Mouse (Mus musculus) heart, postnatal 0 days (tissue): ENCODE results near the gene Samd14. TPM values are rescaled to one million over a fixed set of nuclear protein-coding genes. Genes with fewer than 3 reads are reported as not detected.

ENCODE experiments used
- ATAC-seq: fragments of 200-750 bp; cut with Nextera tagmentation; 2 replicates; pipeline ENCODE4 v1.8.0; 2017; ENCODE audit warnings: low read depth, moderate number of reproducible peaks, moderate library complexity; ENCODE audit not compliant: insufficient read depth
- DNase-seq: peaks from one replicate; pipeline ENCODE4 v3.0.0-alpha.2; 2016; ENCODE audit warnings: low spot score
- H3K27ac ChIP-seq: fragments of 300-500 bp; sonication (generic); 2 replicates; pipeline ENCODE4 v1.5.1; 2014; ENCODE audit warnings: low read depth, mild to moderate bottlenecking
- H3K27me3 ChIP-seq: fragments of 300-500 bp; sonication (generic); 2 replicates; pipeline ENCODE4 v1.6.1; 2014; ENCODE audit warnings: low read length, mixed read lengths; ENCODE audit not compliant: control insufficient read depth, insufficient read depth
- H3K36me3 ChIP-seq: fragments of 300-500 bp; sonication (generic); replicated peaks from 2 replicates; pipeline ENCODE4 v1.6.1; 2014; ENCODE audit warnings: low read length, mixed read lengths; ENCODE audit not compliant: control insufficient read depth, insufficient read depth
- H3K4me1 ChIP-seq: fragments of 300-500 bp; sonication (generic); 2 replicates; pipeline ENCODE4 v1.6.1; 2014; ENCODE audit warnings: antibody characterized with exemption; ENCODE audit not compliant: control insufficient read depth, insufficient read depth
- H3K4me2 ChIP-seq: fragments of 300-500 bp; sonication (generic); 2 replicates; pipeline ENCODE4 v1.6.1; 2014; ENCODE audit warnings: low read depth, mild to moderate bottlenecking, low read length, moderate library complexity
- H3K4me3 ChIP-seq: fragments of 300-500 bp; sonication (generic); 2 replicates; pipeline ENCODE4 v1.5.1; 2014; ENCODE audit warnings: low read depth, low read length
- H3K9ac ChIP-seq: fragments of 300-500 bp; sonication (generic); replicated peaks from 2 replicates; pipeline ENCODE4 v1.6.1; 2014; ENCODE audit warnings: low read depth, low read length, mixed read lengths
- H3K9me3 ChIP-seq: fragments of 300-500 bp; sonication (generic); replicated peaks from 2 replicates; pipeline ENCODE4 v1.6.1; 2016; ENCODE audit warnings: low read length; ENCODE audit not compliant: control insufficient read depth
- CTCF ChIP-seq: IDR thresholded peaks from 2 replicates; pipeline ENCODE4 v1.5.1; 2016; ENCODE audit warnings: antibody characterized with exemption, control low read depth, low read depth
- EP300 ChIP-seq: IDR thresholded peaks from 2 replicates; pipeline ENCODE4 v1.6.1; 2016; ENCODE audit warnings: antibody characterized with exemption, low read depth
- WGBS: fragments of 180-500 bp; shearing (Covaris S2); extraction: QIAGEN DNeasy Blood & Tissue Kit; methylation state at CpG from one replicate; pipeline ENCODE4 v1.1.7; 2014; 5-methylcytosine and 5-hydroxymethylcytosine counted together
- polyA plus RNA-seq: library from polyadenylated mRNA; unstranded; fragments of >200 nt; fragmentation: Nextera tagmentation; extraction: Ambion mirVana; gene quantifications from 2 replicates; pipeline ENCODE4 v1.2.1, GENCODE M21; 2015
- total RNA-seq: library from RNA; depleted of rRNA; stranded (reverse); fragments of >200 nt; gene quantifications from 2 replicates; pipeline ENCODE4 v1.2.3, GENCODE M21; 2014; ENCODE audit warnings: low replicate concordance

Samd14 gene
- total and polyA plus RNA-seq, 2 experiments from 2014 or later = 4.8 to 6.2 TPM

DNA sequence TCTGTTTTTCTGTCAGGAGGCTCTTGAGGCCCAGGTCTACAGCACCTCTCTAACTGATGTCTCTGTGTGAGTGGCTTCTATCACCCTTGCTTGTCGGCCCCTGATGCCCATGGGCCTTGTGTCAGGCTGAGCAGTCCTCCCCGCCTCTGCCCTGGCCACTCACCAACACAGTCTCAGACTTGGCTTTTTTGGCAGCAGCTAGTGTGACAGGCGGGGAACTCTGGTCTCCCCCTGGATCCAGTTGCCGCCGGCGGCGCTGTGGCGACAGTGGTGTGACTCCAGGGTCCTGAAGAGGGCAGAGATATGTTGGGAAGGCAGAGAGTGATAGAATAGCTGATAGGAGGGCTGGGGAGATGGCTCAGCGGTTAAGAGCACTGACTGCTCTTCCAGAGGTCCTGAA lies 43.4 kb downstream of the Samd14 start:
- Histone ChIP-seq H3K27ac (no peak overlapping the region), H3K4me2 (no peak overlapping the region), H3K36me3 (peaks cover 61% of the 10 kb centered on the region), H3K4me3 (no peak overlapping the region), H3K9ac (no peak overlapping the region), H3K9me3 (no peaks in the 10 kb centered on the region), H3K4me1 (no peaks in the 10 kb centered on the region), H3K27me3 (no peaks in the 10 kb centered on the region)
- no peak for DNase-seq
- ATAC-seq = no peak
- 59% methylated on average over 9 of the region's 9 CpGs for WGBS
- TF ChIP-seq CTCF (no peak), EP300 (no peak)

DNA sequence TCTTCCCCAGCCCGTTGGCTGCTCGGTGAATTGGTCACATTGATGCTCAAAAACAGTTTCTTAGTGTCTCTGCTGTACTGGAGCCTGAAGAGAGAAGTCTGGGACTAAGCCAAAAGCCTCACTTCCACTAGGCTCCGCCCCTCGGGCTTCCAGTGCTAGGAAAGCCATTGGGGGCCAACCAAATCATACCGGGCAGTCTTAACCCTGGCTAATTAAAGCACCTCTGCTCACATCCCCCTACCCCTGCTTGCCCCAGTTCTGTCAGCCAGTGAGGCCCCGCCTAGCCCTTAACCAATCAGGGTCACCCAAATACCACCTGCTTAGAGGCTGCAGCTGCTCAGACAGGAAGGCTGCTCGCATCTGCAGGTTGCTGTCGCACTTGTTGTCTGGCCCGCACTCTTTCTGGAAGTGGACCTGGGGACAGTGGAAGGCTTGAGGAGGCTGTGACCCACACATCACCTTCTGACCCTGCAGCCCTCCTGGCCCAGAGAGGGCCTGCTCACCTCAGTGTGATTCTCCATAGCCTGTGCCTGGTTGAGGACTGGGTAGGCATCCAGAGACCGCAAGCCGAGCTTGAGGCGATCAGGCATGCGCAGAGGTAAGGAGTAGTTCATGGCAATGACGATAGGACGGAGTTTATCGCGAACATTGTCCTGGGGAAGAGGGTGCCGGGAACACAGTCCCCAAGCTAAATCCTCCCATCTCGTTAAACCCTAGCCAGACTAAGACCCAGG lies 47.3 kb downstream of the Samd14 start:
- ATAC-seq (no peak), DNase-seq (no peak)
- no peak overlapping the region for H3K4me2 ChIP-seq
- no peak overlapping the region for H3K9ac ChIP-seq
- 51% methylated on average over 19 of the region's 19 CpGs for WGBS
- H3K27ac ChIP-seq = no peak overlapping the region
- no peak overlapping the region for H3K4me3 ChIP-seq
- H3K9me3 ChIP-seq = no peaks in the 10 kb centered on the region
- H3K4me1 ChIP-seq = no peaks in the 10 kb centered on the region
- no peaks in the 10 kb centered on the region for H3K27me3 ChIP-seq
- TF ChIP-seq CTCF (no peak), EP300 (no peak)
- H3K36me3 ChIP-seq = peaks cover 67% of the 10 kb centered on the region

- no peaks in the 10 kb centered on the region for H3K27me3 ChIP-seq
- TF ChIP-seq CTCF (no peak), EP300 (no peak)
- no peak overlapping the region for H3K4me2 ChIP-seq
- DNase-seq (no peak), ATAC-seq (no peak)
- 67% methylated on average over 10 of the region's 10 CpGs for WGBS
- no peak overlapping the region for H3K4me3 ChIP-seq
- peaks cover 59% of the 10 kb centered on the region for H3K4me1 ChIP-seq
- H3K9me3 ChIP-seq = no peaks in the 10 kb centered on the region
- H3K9ac ChIP-seq = no peak overlapping the region; the same call in 1 of the 2 replicates
- H3K27ac ChIP-seq = peak overlapping the region; percentile 86
- peaks cover 9% of the 10 kb centered on the region; the same call in 1 of the 2 replicates for H3K36me3 ChIP-seq
These were observed 59.7 kb downstream of the Samd14 start for GRCm38 (mm10) chr11:95069226-95069957.

GRCm38 (mm10) chr11:95070140-95071107 lies 60.7 kb downstream of the Samd14 start:
- Histone ChIP-seq H3K36me3 (peaks cover 5% of the 10 kb centered on the region; the same call in 1 of the 2 replicates), H3K9me3 (no peaks in the 10 kb centered on the region), H3K27me3 (no peaks in the 10 kb centered on the region), H3K4me1 (peaks cover 67% of the 10 kb centered on the region), H3K9ac (no peak overlapping the region), H3K27ac (peak overlapping the region; percentile 86), H3K4me3 (no peak overlapping the region), H3K4me2 (peak overlapping the region; percentile 23; the same call in 1 of the 2 replicates)
- TF ChIP-seq CTCF (no peak), EP300 (no peak)
- ATAC-seq (no peak), DNase-seq (no peak)
- WGBS = 23% methylated on average over 8 of the region's 8 CpGs

DNA sequence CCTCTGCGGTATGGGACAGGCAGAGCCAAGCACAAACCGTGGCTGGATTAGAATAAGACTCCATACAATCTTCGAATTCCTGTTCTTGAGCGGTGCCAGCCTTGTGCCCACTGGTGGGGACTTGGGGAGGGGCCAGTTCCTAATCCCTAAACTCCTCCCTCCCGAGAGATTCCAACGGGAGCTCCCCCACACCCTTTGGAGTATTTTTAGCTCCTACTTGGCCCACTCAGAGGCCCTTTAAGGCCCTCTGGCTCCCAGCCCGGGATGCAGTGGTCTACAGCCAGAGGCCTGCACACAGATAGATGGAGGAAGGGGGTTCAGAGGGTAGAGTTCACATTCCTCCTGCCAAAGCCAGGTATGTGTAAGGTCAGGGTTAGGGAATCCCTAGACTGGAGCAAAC lies 61.6 kb downstream of the Samd14 start:
- Histone ChIP-seq H3K9me3 (no peaks in the 10 kb centered on the region), H3K36me3 (no peaks in the 10 kb centered on the region), H3K4me1 (peaks cover 70% of the 10 kb centered on the region), H3K4me2 (peak overlapping the region; percentile 23; the same call in 1 of the 2 replicates), H3K27me3 (no peaks in the 10 kb centered on the region), H3K27ac (peak overlapping the region; percentile 86), H3K4me3 (no peak overlapping the region), H3K9ac (no peak overlapping the region)
- peak; percentile 92 for DNase-seq
- peak; percentile 81 for ATAC-seq
- no peak for TF ChIP-seq CTCF
- peak; percentile 67; the same call in 1 of the 2 replicates for TF ChIP-seq EP300
- 10% methylated on average over 7 of the region's 7 CpGs for WGBS
